Mouse (Mus musculus): ENCODE measurements around the gene Tmem274.

DNA sequence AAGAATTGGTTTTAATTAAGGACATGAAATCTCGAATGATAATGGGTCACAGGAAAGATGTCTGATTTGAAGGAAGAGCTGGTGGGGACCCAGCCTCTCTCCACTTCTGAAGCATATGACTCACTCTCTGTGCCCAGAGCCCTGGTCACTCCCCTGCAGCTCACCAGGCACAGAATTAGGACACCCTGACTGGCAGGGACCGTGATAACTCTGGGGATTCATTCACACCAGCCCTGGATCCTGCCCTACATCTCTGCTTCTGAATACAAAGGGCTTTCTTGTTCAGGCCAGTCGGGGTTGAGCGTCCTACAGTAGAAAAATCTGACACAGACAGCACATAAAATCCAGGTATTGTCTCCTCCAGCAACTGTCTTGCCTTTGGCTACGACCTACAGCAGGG is 18.7 kb upstream of the Tmem274 start:
- TF ChIP-seq CTCF (IDR thresholded peaks at IDR 0.05), result no peak
- no peak for TF ChIP-seq POLR2A (IDR thresholded peaks at IDR 0.05; ENCODE audit: insufficient read depth, low read depth, low read length)
- no peak for TF ChIP-seq EP300 (IDR thresholded peaks at IDR 0.05; ENCODE audit: insufficient read depth, low read depth, low read length)

All from heart, adult 2 months (tissue).